Mouse (Mus musculus): ENCODE measurements around the gene Hs3st2.
"Not testable (repeated sequence)": the region's sequence is repeated elsewhere in the genome, so short reads cannot be mapped to it uniquely, and the experiment has no call there.

Gene Hs3st2

DNA sequence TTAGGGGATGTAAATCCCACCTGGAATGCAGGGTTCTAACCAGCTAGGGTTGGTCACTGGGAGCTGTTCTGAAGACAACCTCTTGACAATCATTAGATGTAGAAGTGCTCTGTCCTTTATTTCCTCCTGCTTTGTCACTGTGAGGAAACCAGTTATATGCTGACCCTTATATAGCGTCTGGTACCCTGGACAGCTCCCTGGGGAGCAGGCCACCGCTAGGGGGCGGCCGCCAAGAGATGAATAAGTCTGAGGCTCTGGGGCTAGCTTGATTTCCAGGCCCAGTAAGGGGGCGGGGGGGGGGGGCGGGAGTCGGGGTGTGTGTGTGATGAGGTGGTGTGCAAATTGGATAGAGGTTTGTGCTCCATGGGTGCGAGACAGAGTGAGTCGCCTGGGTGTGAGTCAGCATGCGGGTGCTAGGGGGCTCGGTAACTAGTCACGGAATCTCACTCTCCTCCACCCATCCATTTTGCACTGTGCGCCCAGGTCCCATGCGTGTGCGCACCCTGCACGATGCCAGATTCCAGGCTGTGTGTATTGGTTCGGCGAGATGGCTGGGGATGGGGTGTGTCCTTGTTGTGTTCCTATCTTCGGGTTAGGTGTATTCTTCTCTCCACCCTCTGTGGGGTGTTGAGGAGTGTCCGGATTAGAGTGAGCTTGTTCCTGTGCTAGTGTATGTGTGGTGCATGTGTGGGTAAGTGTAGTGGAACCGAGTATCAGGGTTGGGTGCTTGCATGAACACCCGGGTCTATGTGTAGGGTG is at the start of gene Hs3st2:
Gene Hs3st2, plus strand, starts transcription at position 635 of the 759 bp plus-strand sequence.
- peak; percentile 35 for DNase-seq

DNA sequence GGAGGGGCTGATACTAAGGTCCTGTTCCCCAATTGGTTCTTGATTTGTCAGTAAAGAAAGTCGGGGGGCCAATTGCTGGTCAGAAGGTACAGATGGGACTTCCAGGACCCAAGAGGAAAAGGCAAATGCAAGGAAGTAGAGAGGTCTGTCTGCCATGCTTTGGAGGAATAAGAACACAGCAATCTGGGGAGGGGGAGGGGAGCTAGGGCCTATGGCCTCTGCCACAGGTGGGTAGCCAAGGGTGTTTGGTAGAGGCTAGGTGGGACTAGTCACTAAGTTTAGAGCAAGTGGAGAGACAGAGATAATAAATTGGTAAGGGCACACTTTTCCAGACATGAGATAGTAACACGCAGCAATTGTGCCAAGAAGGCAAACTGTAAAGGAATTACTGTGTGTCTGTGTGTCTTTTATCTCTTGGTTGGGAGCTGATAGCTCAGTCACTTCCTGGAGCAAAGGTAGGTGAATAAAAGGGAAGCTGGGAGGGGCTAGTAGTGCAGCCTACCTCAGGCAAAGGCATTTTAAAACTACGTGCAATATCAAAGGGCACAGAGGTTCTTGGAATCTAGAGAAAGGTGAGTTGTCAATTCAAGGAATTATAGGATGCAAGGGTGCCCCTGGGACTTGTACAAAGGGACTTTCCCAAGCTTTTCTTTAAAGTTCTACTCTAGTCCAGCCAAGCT is 43.2 kb upstream of the Hs3st2 start:
- DNase-seq = no peak

DNA sequence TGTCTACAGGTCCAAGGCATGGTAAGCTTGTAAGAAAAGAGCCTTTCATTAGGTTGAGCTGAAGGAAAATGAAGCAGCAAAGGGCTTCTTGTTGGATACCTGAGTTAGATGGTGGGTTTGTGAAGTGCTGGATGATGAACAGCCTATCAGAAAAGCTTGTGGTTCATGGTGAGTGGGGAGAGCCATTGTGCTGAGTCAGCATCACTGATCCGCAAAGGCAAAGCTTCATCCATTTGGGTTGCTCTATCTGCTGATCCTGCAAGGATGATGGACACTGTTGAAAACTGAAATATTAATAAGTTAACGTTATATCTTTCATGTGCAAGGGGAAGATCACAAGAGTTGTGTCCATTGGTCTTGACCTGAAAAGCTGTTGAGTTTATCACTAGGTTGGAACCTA is 40.0 kb upstream of the Hs3st2 start:
- no peak for DNase-seq

DNA sequence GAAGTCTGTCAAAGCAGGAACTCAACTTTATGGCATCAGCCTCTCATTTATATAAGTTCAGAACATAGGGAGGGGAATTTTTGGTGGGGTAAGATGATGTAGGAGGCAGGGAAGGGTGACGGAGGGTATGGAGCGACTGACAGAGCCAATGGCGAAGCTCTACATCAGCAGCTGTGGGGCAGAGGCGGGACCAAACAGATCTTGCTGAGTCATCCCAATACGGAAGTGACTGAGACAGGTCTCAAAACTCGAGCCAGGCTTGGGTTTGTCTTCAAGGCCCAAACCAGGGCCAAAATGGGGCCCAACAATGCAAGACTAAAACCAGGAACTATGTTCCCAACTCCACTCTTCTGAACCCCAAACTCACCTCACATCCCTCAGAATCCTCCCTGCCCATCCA is 30.2 kb upstream of the Hs3st2 start:
- DNase-seq = not testable (repeated sequence)

DNA sequence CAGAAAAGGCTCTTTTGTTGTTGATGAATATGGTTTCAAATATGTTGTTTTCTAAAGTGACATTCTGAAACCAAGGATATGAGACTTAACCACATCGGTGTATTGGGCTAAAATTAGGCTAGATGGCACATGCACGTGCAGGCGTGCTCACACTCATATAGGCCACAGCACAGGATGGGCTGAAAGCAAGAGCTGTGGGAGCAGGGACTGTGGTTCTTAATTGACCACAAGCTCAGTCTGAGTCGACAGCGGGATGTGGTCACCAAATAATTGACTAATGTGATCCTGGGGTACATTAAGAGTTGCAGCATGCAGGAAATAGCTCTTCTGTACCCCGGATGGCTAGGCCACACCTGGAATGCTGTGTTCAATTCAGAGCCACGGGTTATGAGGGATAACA is 26.1 kb upstream of the Hs3st2 start:
- DNase-seq = no peak

DNA sequence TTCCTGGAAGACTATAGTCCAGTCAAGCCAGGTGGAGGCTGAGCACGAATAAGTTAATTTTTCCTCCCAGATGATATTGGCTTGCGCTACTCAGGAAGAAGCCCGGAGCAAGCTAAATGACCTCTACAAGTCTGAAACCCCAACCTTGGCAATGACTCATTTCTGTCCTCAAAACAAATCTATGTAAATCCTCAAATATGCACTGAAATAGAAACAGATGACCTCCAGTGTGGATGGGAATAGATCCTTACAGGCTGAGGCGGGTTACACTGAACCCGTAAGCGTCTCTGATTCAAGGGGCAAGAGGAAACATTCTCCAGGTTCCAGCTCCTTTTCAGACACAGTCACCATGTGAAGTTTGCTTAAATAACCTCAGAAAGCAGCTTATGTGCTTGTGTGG is 24.5 kb upstream of the Hs3st2 start:
- no peak for DNase-seq

DNA sequence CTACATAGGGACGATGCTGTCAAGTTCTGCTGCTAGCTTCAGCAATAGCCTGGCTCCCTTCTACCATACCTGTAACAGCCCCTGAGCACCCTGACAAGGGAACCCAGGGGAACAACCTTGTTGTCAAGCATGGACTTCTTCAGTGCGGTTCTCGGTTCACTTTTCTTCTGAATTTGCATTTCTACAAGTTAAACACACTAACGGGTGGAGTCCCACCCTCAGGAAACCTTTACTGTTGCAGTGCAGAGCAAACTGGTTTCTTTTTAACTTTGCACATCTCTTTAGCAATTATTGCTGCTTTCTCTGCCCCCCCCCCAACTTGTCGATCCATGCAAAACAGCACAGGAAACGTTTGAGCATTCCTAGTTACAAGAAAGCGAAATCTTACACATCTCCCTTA is 19.7 kb upstream of the Hs3st2 start:
- DNase-seq = no peak

DNA sequence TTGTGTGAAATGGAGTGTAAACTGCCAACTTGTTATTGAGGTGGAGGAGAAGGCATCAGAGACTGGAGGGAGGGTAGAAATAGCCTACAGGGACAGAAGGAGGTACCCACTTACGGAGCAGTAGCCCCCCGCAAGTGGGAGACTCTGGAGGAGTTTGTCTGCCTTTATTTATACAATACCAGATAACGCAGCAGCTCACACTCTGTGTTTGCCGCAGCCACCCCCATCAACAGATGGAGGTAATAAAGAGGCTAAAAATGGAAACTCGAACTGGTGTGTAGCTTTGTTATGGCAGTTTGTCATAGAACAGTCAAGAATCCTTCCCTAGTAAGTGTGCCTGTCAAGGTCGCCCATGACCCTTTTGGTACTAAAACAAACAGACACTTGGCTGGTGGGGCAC is 16.2 kb upstream of the Hs3st2 start:
- no peak for DNase-seq

DNA sequence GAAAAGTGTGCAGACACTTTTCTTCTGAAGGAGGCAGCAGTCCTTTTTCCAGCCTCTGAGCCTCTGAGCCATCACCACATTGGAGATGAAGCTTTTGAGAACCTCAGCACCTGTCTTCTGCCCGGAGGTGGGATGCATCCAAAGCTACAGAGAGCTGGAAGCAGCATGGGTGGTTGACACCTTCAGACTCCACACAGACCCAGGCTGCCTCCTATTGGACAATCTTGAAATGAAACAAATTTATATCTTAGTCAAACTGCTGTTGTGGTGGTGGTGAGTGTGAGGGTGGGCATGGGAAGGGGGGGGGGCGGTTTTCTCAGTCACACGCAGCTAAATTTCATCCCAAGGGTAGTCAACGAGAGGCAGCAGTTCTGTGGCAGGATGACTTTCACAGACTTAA is 12.7 kb upstream of the Hs3st2 start:
- no peak for DNase-seq

DNA sequence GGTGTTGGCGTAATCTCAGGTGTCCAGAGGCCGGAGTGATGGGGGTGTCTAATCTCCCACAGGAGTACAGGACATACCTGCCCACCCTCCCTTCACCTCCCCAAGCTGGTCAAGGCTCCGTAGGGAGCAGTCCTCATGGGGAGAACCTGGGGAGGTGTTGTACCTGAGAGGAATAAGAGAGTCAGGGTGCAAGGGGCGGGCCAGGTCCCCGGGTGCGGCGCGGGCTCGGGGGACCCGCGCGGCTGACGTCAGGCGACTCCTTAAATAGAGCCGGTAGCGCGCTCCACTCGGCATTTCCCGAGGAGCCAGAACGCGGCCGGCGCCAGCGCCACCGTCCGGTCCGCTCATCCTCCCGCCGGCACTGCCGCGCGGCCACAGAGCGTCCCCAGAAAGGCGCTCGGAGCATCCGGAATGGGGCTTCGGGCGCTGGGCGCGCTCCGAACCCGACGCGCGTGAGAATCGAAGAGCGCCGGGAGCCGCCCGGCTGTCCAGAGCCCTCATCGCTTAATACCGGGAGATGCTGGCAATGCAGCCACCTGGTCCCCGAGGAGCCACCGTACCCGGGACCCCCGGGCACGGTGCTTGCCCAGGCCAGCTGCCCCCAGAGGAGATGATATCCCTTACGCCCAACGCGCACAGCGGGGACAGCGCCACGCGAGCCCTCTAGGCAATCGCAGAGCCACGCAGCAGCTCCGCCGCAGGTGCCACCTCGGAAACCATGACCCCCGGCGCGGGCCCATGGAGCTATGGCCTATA is 503 bp downstream of the Hs3st2 start:
- no peak for DNase-seq

DNA sequence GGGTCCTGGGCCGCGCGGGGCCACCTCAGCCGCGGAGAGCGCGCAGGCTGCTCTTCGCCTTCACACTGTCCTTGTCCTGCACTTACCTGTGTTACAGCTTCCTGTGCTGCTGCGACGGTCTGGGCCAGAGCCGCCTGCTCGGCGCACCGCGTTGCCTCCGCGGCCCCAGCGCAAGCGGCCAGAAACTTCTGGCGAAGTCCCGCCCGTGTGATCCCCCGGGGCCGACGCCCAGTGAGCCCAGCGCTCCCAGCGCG is 1.0 kb downstream of the Hs3st2 start:
- DNase-seq = no peak

DNA sequence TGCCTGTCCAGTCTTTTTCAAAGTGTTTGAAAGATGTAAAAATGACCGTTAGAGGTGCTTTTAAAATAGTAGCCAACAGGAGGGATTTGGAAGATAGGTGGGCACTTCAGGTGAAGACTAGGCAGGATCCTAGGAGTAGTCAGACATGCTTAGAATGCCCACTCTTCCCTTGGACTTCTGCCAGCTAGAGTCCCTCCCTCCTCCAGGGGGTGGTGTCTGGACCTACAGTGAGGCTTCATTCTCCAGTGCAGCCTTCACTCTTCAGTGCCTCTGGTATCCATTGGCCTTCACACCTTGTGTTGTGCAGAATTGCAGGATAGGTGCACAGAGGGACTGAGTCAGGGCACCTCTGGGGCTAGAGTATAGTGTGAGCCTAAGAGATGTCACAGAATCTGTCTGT is 2.2 kb downstream of the Hs3st2 start:
- no peak for DNase-seq

DNA sequence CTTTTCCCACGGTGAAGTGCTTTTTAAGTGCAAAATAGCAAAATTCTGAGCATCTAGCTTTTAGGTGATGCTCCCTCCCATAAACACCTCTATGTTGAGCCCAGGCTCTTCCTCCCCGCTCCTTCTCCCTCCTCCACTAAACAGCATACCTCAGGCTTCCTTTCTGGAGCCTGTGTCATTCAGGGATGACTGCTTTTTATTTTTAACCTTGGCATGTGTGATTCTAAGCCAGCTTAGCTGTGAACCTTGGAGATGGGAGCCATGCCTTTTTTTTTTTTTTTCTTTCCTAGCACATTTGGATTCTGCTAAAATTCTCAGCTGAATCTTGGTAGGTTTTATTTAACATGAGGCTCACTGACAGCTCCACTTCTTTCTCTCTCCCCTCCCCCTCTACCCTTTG is 3.2 kb downstream of the Hs3st2 start:
- DNase-seq = no peak

DNA sequence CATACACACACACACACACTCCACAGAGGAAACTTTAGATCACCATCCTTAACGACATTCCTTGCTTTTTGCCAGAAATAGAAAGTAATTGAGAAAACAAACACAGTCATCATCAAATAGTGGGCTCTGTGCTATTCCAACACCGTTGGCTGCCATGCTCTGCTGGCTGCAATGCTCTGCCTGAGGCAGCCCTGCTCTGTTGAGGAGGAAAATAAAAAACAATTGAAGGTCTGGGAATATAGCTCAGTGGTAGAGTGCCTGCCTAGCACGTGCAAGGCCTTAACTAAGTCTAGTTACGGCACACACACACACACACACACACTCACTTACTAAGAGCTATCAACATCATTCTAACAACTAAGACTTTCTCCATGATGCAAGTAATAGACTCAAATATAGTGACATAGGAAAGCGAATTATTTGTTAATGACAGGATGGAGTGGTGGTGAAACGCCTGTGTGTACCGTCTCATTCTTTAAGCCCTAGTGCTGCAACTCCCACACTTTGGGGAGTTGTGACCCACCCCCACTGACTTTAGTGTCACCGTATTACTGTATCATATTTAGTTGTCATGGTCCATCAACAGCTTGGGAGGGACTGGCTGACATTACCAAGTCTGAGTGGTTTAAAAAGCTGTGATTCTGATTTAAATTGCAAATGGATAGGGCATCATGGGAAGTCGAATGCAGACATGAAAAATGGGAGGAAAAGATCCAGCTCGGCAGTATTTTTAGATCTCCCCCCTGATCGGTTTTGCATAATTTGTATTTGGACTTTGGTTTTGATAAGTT is 19.3 kb downstream of the Hs3st2 start:
- DNase-seq = no peak

DNA sequence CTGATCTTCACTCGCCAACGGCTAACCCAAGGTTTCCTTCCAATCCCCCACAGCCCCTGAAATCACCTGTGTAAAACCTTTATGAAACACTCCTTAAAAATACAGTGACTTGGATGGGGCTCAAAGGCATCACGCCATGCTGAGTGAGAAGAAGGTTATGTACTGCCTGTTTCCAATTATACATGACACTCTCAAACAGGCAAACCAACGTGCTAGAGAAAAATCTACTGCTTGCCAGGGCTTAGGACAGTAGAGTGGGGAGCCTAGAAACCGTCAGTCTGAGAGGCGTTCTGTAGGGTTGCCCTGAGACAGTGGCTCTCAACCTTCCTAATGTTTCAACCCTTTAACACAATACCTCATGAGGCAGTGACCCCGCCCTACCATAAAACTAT is 19.8 kb downstream of the Hs3st2 start:
- no peak for DNase-seq

DNA sequence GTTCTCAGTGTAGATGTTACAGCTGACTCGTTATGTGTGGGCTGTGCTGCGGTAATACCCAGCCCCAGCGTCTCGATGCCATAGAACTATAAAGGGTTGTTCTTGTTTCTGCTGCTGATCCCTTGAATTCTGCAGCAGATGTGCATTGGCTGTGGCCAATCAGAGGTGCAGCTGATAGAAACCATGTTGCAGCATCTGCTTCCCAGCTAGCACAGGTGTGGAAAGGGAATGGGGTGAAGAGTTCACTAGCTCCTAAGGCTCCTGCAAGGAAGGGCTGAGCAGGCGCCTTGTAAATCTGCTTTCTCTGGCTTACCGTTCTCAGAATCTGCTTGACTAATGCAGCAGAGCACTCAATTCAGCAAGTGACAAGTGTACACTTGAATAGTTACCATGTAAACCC is 45.2 kb downstream of the Hs3st2 start:
- DNase-seq = no peak

DNA sequence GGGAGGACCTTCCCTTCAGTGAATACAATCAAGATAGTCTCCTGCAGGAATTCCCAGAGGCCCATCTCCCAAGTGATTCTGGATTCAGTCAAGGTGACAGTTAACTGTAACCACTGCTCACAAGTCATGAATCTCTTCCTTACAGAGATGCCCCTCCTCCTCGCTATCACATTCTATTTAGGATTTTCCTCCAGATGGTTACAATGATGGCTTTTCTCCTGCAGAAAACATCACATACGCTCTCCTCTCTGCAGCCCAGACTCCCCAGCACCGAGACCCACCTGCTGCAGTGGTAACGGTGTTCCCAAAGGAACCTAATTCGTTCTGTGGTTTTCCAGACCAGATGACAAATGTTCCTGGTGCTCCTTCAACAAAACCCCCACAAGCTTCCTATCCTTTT is 49.5 kb downstream of the Hs3st2 start:
- DNase-seq = no peak

DNA sequence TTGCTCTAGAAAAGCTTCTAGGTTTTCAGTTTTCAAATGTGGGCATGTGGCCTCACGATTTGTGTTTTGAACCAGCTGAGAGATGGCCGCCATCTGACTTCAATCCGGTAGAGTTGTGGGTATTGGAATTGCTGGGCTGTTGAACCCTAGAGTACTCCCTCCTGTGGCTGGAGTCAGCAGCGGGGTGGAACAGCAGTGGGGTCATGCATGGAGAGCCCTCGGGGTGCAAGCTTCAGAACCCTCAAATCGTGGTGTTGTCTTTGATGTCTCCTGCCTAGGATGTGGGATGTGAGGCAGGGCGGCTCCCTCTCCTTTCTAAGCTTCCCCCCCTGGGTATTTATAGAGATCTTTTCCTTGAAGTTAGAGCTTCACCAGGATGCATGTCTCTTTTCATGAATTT is 52.7 kb downstream of the Hs3st2 start:
- DNase-seq = no peak

DNA sequence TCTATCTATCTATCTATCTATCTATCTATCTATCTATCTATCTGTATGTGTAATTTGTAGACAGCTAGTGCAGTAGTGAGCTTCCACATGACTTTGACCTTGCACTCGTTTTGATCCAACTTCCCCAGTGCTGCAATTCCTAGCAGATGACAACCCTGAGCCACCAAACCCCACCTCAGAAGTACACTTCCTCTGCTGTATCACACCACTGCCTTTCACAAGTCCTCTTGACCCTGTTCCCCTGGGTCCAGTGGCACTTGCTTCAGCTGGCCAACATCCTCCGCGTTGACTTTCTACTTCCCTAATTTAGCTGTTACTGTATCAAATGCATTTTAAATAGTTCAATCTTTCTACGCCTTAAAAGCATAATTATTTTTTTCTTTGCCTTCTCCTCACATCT is 54.6 kb downstream of the Hs3st2 start:
- DNase-seq = no peak

DNA sequence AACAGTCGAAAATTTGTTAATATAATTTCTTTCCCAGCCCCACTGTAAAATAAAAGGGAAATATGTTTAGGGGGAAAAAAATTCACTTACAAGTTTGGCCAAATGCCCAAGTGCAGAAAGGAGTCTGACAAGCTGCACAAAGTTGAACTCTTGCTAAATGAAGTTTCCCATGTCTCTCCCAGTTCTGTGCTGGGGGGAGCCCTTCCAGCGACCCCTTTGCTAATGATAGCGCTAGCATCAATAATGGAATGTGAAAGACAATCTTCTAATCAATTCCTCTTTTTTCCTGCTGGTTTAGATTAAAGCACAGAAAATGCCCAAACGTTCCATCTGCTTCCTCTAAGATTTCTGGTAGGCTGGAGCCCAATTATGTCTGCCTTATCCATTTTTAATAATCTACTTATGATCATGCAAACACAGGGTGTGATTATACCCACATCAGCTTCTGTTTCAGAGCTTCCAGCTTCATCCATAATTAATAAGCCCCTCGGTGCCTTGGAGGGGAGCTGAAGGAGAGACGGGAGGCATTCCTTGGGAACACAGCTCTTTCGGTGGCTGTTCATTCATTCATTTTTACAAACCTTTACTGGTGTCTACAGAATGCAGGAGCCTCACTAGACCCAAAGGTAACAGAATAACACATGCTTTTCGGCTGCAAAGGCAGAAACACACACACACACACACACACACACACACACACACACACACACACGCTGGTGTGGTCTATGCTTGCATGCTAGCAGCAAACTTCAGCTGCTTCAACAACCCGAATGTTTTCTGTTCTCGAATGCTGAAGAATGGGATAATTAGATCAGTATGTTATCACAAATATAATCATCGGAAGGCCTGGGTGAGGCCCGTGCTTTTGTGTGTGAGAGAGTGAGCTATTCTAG is 59.5 kb downstream of the Hs3st2 start:
- DNase-seq = no peak

DNA sequence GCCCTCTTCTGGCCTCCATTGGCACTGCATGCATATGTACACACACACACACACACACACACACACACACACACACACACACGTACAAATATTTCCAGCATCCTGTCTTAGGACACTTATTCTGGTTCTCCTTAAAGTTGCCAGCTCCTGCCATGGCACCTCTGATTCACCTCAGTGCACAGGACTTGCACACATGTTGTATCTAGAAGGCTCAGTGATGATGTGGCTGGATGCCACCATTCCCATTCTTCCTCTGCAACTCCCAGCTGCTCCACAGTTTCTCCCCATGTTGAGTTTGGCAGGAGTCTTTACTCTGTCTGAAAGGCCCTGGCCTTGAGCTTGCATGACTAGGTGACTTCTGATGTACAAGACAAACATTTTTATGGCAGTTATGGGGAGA is 65.1 kb downstream of the Hs3st2 start:
- no peak for DNase-seq

DNA sequence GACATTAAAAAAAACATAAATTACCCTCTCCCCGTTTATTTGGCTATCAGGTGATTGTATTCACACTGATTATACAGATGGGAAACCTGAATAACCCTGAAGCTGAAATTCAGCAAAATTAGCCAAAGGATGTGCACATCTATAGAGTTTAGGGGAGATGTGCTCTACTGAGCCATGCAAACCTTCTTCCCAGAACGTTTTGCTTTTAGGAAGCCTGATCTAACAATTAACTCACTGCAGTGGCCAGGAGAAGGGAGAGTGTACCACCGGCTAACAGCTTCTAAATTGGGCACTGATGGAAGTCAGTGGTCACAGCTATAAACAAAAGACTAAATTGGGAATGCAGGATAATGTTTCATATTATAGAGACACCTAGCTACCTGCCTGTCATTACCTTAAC is 66.4 kb downstream of the Hs3st2 start:
- DNase-seq = no peak

DNA sequence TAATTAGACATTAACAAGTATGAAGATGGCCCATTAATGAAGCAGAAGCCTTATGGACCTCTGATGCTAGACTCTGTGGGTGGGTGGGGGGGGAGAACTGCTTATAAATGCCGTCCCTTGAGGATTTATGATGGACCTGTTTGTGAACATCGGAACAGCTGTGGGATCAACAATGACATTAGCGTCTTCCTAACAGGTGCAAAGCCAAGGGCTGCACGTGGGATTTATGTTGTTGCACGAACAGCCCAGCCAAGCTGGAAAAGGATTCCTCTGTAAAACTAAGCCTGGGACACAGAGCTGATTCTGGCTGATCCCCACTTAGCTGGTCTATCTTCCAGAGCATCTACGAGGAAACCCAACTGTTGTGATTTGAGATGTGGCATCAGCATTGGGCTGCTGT is 69.0 kb downstream of the Hs3st2 start:
- no peak for DNase-seq
